Comparison of ENCODE assay signal across 11 mouse cellular contexts in genomic region chr9:31221170-31221569, GRCm38 (mm10). TPM values are rescaled to one million over a fixed set of nuclear protein-coding genes. Genes with fewer than 3 reads are reported as not detected.
A peak's percentile ranks its signal among the peaks of the same experiment; 100 is the strongest.
DNase-seq lines count a peak whose midpoint lies in the region; ATAC-seq and TF ChIP-seq lines count a peak whose summit lies in the region.
"Had no signal": no experiment of that assay in that cellular context is flagged by ENCODE, and none has a peak within 500 bp of the region (broad histone marks: within the 10 kb centered on the region; RNA-seq: fewer than 3 reads in every experiment).

No protein-coding gene starts in this region.

- no peaks in the 10 kb centered on the region for H3K27me3 ChIP-seq in lung, postnatal 0 days (replicated peaks; ENCODE audit: insufficient read depth, low read length)
- no peaks in the 10 kb centered on the region for H3K27me3 ChIP-seq in embryonic facial prominence, embryonic 12.5 days
- H3K27me3 ChIP-seq in heart, postnatal 0 days (ENCODE audit: control insufficient read depth, insufficient read depth, low read length): no peaks in the 10 kb centered on the region
- no peaks in the 10 kb centered on the region for H3K27me3 ChIP-seq in stomach, postnatal 0 days (ENCODE audit: control insufficient read depth, insufficient read depth, low read length)
- H3K27me3 ChIP-seq: Patski had no signal

- DNase-seq in lung, postnatal 0 days (ENCODE audit: low spot score): peak; percentile 43
- DNase-seq in lung, postnatal 14 days: no peak
- peak; percentile 40 for DNase-seq in heart, postnatal 0 days (ENCODE audit: low spot score)
- DNase-seq in stomach, postnatal 0 days (ENCODE audit: low spot score): no peak
- no peak for DNase-seq in adrenal gland, adult 8-10 months
- DNase-seq in ovary, postnatal 36 days (ENCODE audit: low spot score): no peak
- DNase-seq: gastrocnemius, postnatal 36 days; layer of hippocampus, postnatal 36 days; right cerebral cortex, postnatal 4 days had no signal

- 35% methylated on average over 10 of the region's 10 CpGs for WGBS in lung, postnatal 0 days
- WGBS in embryonic facial prominence, embryonic 12.5 days: 21% methylated on average over 10 of the region's 10 CpGs
- 33% methylated on average over 10 of the region's 10 CpGs for WGBS in heart, postnatal 0 days
- WGBS in stomach, postnatal 0 days: 32% methylated on average over 10 of the region's 10 CpGs

- H3K4me1 ChIP-seq in lung, postnatal 0 days (ENCODE audit: insufficient read depth, low read depth, low read length): peaks cover 5% of the 10 kb centered on the region; the same call in 1 of the 2 replicates
- 0 out of 2 replicates have a peak, but pooled peaks cover 2% of the 10 kb centered on the region for H3K4me1 ChIP-seq in embryonic facial prominence, embryonic 12.5 days
- no peaks in the 10 kb centered on the region for H3K4me1 ChIP-seq in heart, postnatal 0 days (ENCODE audit: control insufficient read depth, insufficient read depth)
- H3K4me1 ChIP-seq in stomach, postnatal 0 days (replicated peaks; ENCODE audit: control insufficient read depth, insufficient read depth): no peaks in the 10 kb centered on the region

- no peaks in the 10 kb centered on the region for H3K36me3 ChIP-seq in lung, postnatal 0 days (ENCODE audit: insufficient read depth, low read length)
- H3K36me3 ChIP-seq in embryonic facial prominence, embryonic 12.5 days: no peaks in the 10 kb centered on the region
- no peaks in the 10 kb centered on the region for H3K36me3 ChIP-seq in heart, postnatal 0 days (replicated peaks; ENCODE audit: control insufficient read depth, insufficient read depth, low read length)
- H3K36me3 ChIP-seq in stomach, postnatal 0 days (ENCODE audit: control insufficient read depth, insufficient read depth, low read length): no peaks in the 10 kb centered on the region

- no peaks in the 10 kb centered on the region for H3K9me3 ChIP-seq in lung, postnatal 0 days (ENCODE audit: low read length)
- no peaks in the 10 kb centered on the region for H3K9me3 ChIP-seq in embryonic facial prominence, embryonic 12.5 days
- H3K9me3 ChIP-seq in heart, postnatal 0 days (replicated peaks; ENCODE audit: control insufficient read depth, low read length): no peaks in the 10 kb centered on the region
- no peaks in the 10 kb centered on the region for H3K9me3 ChIP-seq in stomach, postnatal 0 days (ENCODE audit: control insufficient read depth, low read length)

- peak overlapping the region; percentile 62 for H3K27ac ChIP-seq in lung, postnatal 0 days (ENCODE audit: low read length)
- 0 out of 2 replicates have a peak overlapping the region, but pooled peaks have one; percentile 13 for H3K27ac ChIP-seq in embryonic facial prominence, embryonic 12.5 days
- H3K27ac ChIP-seq in heart, postnatal 0 days (ENCODE audit: low read depth): peak overlapping the region; percentile 73
- H3K27ac ChIP-seq in stomach, postnatal 0 days (replicated peaks): no peak overlapping the region; the same call in 1 of the 2 replicates

- H3K4me3 ChIP-seq in lung, postnatal 0 days (ENCODE audit: low read depth, low read length): no peak overlapping the region
- no peak overlapping the region for H3K4me3 ChIP-seq in embryonic facial prominence, embryonic 12.5 days
- H3K4me3 ChIP-seq in heart, postnatal 0 days (ENCODE audit: low read depth, low read length): no peak overlapping the region
- no peak overlapping the region for H3K4me3 ChIP-seq in stomach, postnatal 0 days (ENCODE audit: low read depth, low read length)

- no peak for TF ChIP-seq EP300 in lung, postnatal 0 days (IDR thresholded peaks at IDR 0.05)
- TF ChIP-seq EP300 in heart, postnatal 0 days (IDR thresholded peaks at IDR 0.05; ENCODE audit: low read depth): no peak
- TF ChIP-seq EP300 in stomach, postnatal 0 days (optimal IDR thresholded peaks at IDR 0.05): no peak

- H3K4me2 ChIP-seq in lung, postnatal 0 days (replicated peaks; ENCODE audit: low read depth, low read length): 0 out of 2 replicates have a peak overlapping the region, but pooled peaks have one; percentile 17
- H3K4me2 ChIP-seq in embryonic facial prominence, embryonic 12.5 days (replicated peaks): 0 out of 2 replicates have a peak overlapping the region, but pooled peaks have one; percentile 6
- H3K4me2 ChIP-seq in heart, postnatal 0 days (ENCODE audit: low read depth, low read length): no peak overlapping the region; the same call in 1 of the 2 replicates
- H3K4me2 ChIP-seq in stomach, postnatal 0 days (replicated peaks; ENCODE audit: low read depth): no peak overlapping the region

- no peak overlapping the region for H3K9ac ChIP-seq in lung, postnatal 0 days (replicated peaks; ENCODE audit: low read depth)
- H3K9ac ChIP-seq in embryonic facial prominence, embryonic 12.5 days: no peak overlapping the region
- no peak overlapping the region for H3K9ac ChIP-seq in heart, postnatal 0 days (replicated peaks; ENCODE audit: low read depth, low read length)
- H3K9ac ChIP-seq in stomach, postnatal 0 days (ENCODE audit: low read length): no peak overlapping the region

- ATAC-seq in lung, postnatal 0 days: peak; percentile 25; the same call in 1 of the 2 replicates
- peak; percentile 56; the same call in 1 of the 2 replicates for ATAC-seq in embryonic facial prominence, embryonic 12.5 days (ENCODE audit: insufficient number of reproducible peaks, insufficient read depth, low FRiP score, low TSS enrichment)
- peak; percentile 69 for ATAC-seq in heart, postnatal 0 days (ENCODE audit: insufficient read depth, low read depth)
- 0 out of 2 replicates have a peak, but pooled peaks have one; percentile 22 for ATAC-seq in stomach, postnatal 0 days (ENCODE audit: low FRiP score, low TSS enrichment)
- ATAC-seq: Patski had no signal

- no peak for TF ChIP-seq CTCF in lung, postnatal 0 days (IDR thresholded peaks at IDR 0.05)
- no peak for TF ChIP-seq CTCF in heart, postnatal 0 days (IDR thresholded peaks at IDR 0.05; ENCODE audit: low read depth)
- no peak for TF ChIP-seq CTCF in stomach, postnatal 0 days (IDR thresholded peaks at IDR 0.05; ENCODE audit: low read depth)

RNA-seq across cellular contexts. Expression of gene Aplp2, which starts 9.6 kb away (rescaled TPM):
- polyA plus RNA-seq in lung, postnatal 0 days (2015; fragmentation: Nextera tagmentation; extraction: Ambion mirVana): 523 and 525 TPM in 2 replicates
- polyA plus RNA-seq in embryonic facial prominence, embryonic 12.5 days (2016; fragmentation: Nextera tagmentation; extraction: Ambion mirVana): 196 and 202 TPM in 2 replicates
- total RNA-seq in heart, postnatal 0 days (2014; rRNA removed; ENCODE audit: low replicate concordance): 305 and 331 TPM in 2 replicates
- 301 and 312 TPM in 2 replicates for polyA plus RNA-seq in heart, postnatal 0 days (2015; fragmentation: Nextera tagmentation; extraction: Ambion mirVana)
- 187 and 200 TPM in 2 replicates for polyA plus RNA-seq in stomach, postnatal 0 days (2015; fragmentation: Nextera tagmentation; extraction: Ambion mirVana)
- 100 to 1,000 TPM; 633 to 794 (median 714) TPM for total RNA-seq in adrenal gland, adult 8-10 months (2022)

RNA-seq across cellular contexts. Expression of gene Prdm10, which starts 59.2 kb away (rescaled TPM):
- 1.2 and 1.5 TPM in 2 replicates for polyA plus RNA-seq in lung, postnatal 0 days (2015; fragmentation: Nextera tagmentation; extraction: Ambion mirVana)
- 6.7 and 7.8 TPM in 2 replicates for polyA plus RNA-seq in embryonic facial prominence, embryonic 12.5 days (2016; fragmentation: Nextera tagmentation; extraction: Ambion mirVana)
- total RNA-seq in heart, postnatal 0 days (2014; rRNA removed; ENCODE audit: low replicate concordance): 2.6 and 5.8 TPM in 2 replicates
- polyA plus RNA-seq in heart, postnatal 0 days (2015; fragmentation: Nextera tagmentation; extraction: Ambion mirVana): 1.2 and 1.3 TPM in 2 replicates
- 1.1 and 1.2 TPM in 2 replicates for polyA plus RNA-seq in stomach, postnatal 0 days (2015; fragmentation: Nextera tagmentation; extraction: Ambion mirVana)
- 10 to 100 TPM in 3 of 4 experiments, 1 to 10 TPM in 1; 7.9 to 10.8 (median 10.5) TPM for total RNA-seq in adrenal gland, adult 8-10 months (2022)

Comparison
In these comparisons a context has a peak if more than half of its experiments do, and no peak if none do; other contexts are left out.
1. DNase-seq: peak in lung, postnatal 0 days (single experiment) and heart, postnatal 0 days (single experiment); none in lung, postnatal 14 days (single experiment), stomach, postnatal 0 days (single experiment), adrenal gland, adult 8-10 months (single experiment) and ovary, postnatal 36 days (single experiment).
2. H3K4me2 ChIP-seq: peak in lung, postnatal 0 days (single experiment) and embryonic facial prominence, embryonic 12.5 days (single experiment); none in heart, postnatal 0 days (single experiment) and stomach, postnatal 0 days (single experiment).
3. Peak in every context shown above with its lines, with median percentiles within 50 percentile points of each other: ATAC-seq.